Mouse (Mus musculus) kidney, postnatal 36 days (tissue): ENCODE measurements around the gene Olfr1134.
"Not testable (repeated sequence)": the region's sequence is repeated elsewhere in the genome, so short reads cannot be mapped to it uniquely, and the experiment has no call there.

ENCODE experiments used
- DNase-seq, 2 experiments: peaks; one replicate each; pipeline ENCODE4 v3.0.0; 2021 to 2022; ENCODE audit warnings: mixed read lengths in 2 of 2

The Olfr1134 gene

DNA sequence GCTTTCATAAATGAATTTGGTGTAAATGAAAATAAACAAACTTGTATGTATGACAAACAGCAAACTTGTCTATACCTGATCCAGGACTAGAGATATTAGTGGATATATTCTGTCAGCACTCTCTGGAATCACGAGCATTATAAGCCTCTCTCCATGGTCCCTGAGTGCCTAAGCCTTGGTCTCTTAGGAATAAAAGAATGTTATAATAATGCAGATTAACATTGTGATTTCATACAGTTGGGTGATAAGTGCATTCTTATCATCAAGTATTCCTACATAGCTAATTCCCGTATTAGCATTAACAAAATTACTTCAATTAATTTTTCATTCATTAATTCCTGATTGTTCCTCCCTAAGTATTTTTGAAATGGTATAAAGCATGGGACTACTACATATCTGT lies at the start of gene Olfr1134:
Gene Olfr1134 (minus strand): TSS at position 101 of the 400 bp plus-strand sequence.
- no peak for DNase-seq

DNA sequence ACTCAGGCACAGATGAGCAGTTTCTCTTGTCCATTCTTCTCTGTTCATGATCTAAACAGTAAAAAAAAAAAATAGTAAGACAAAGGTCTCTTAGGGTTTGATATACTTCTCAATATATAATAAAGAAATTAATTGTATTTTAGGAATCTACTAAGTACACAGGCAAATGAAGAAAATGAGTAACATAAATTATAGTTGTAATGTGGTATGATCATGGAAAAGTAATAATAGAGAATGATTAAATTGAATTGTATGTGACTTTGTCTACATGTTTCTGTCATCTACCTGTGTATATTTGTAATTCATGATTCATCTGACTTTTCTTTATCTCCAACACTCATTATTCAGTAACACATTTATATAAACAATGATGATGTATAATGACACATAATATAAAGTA lies 35.6 kb upstream of the Olfr1134 start, which contains the start of gene Olfr1136:
Gene Olfr1136 (minus strand): TSS at position 101 of the 400 bp plus-strand sequence.
- no peak for DNase-seq

DNA sequence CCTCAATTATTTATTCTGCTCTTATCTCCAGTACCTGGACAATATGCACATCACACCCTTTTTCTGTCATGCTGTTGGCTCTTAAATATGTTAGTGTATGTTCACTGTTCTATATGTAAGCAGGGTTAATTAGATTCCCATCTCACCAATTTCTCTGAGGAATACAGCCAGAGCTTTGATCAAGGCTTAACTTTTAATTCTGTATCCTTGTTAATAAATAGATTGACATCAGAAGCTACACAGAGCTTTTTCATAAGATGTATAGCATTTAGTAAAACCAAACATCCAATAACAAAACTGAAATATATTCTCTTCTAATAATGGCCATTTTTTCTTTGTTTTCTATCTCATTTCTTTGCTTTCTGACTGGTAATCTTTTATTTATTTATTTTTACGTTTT lies 15.3 kb upstream of the Olfr1134 start, which contains the start of gene Olfr1135:
Gene Olfr1135 (minus strand): TSS at position 101 of the 400 bp plus-strand sequence.
- no peak for DNase-seq

DNA sequence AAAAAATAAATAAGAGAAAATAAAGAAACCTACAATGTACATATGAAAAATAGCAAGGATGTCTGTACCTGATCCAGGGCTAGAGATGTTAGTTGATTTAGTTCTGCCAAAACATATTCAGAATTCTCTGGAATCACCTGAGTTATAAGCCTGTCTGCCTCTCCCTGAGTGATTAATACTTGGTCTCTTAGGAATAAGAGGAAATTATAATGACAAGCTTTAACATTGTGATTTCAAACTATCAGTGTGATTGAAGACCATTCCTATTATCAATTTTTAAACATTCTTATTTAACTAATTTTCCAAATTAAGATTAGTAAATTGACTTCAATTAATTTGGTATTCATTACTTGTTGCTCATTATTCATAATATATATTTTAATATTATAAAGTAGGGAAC lies 11.0 kb downstream of the Olfr1134 start, which contains the start of gene Olfr1133:
Gene Olfr1133 (minus strand): TSS at position 101 of the 400 bp plus-strand sequence.
- no peak for DNase-seq

DNA sequence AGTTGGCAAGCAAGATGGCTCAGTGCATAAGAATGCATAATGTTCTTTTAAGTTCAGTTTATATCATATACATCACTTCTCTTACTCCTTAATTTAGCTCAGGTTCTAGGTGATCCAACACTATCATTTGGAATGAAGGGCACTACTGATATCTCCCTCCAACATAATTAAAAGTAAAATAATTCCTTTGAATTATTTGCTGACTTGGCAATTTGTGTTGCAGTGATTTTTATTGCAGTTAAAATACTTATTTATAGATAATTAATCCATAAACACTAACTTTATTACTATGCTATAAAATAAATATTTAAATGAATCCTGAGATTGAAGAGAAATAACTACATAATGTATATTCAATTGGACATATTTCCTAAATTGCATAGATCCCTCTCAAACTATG lies 15.8 kb downstream of the Olfr1134 start:
- DNase-seq: no peak

DNA sequence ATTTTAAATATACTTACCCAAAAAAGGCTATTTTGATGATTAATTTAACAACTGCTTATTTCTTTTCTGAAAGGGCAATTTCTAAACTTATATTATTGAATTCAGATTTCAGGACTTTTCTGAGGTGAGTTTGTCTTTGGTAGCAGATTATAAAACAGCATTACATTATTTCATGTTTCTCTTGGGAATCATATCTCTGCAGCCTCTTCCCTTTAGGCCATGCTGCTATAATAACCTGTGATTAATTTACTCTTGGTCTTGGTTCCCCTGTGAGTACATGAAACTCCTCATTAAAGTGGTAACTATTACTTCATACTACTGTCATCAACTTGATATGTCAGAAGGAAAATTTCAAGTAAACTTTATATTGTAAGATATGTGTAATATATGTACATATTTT lies 20.8 kb downstream of the Olfr1134 start, which contains the start of gene Olfr1132:
Gene Olfr1132 (minus strand): TSS at position 101 of the 400 bp plus-strand sequence.
- no peak for DNase-seq

DNA sequence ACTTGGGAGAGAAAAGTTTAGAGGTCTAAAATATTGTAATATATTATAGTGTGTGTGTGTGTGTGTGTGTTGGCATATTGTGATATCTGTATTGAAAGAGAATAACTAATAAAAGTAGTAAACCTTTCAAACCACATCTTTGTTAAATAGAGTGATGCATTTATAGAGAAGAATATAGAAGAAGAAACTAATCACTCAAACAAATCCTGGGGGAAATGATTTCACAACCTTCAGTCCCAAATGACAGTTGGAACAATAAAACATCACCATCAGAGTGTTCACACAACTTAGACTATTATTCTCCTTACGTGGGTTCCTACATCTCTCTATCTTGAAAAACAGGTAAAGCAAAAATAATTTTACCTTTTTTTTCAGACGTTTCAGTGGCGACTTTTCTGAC lies 31.5 kb downstream of the Olfr1134 start, which contains the start of gene Olfr1131:
Gene Olfr1131 (plus strand): TSS at position 301 of the 400 bp plus-strand sequence.
- no peak for DNase-seq

DNA sequence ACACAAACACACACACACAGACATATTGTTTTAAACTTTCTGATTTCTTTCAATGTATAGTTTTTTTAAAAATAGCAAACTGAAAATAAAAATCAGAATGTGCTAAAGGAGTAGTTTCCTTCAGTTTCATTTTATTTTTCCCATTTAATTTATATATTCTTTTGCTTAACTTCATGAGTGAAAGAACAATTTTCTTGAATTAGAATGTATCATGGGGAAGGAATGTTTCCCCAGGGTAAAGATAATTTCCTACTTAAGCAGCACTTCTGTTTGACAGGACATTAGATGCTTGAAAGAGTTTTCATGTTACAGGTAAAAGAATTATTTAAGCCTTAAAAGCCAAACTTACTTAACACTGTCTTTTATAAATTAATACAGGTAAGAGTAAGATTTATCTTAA lies 52.3 kb downstream of the Olfr1134 start, which contains the start of gene Olfr1130:
Gene Olfr1130 (plus strand): TSS at position 301 of the 400 bp plus-strand sequence.
- not testable (repeated sequence) for DNase-seq
